In the genomic region with DNA sequence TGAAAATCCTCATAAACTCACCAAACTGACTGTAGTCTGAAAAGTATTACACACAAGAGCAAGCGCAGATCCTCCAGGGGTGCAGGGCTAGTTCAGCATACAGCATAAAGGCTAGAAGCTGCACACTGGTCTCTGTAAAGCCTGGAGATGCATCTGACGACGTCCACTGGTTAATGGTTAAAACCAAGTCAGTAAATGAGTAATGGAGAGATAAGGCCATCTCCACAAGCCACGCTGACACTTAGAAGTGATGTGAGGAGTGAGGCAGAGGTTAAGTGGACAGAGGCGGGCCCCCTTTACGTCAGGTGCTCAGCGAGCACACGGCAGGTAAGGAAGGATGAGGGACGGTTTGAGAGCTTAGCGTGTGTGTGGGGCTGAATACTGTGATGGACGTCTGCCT, we compare ENCODE assay signal across 23 mouse cellular contexts. TPM values are rescaled to one million over a fixed set of nuclear protein-coding genes. Genes with fewer than 3 reads are reported as not detected.
DNase-seq lines count a peak whose midpoint lies in the region; ATAC-seq and TF ChIP-seq lines count a peak whose summit lies in the region.
"Had no signal": no experiment of that assay in that cellular context is flagged by ENCODE, and none has a peak within 500 bp of the region (broad histone marks: within the 10 kb centered on the region; RNA-seq: fewer than 3 reads in every experiment).

No protein-coding gene starts in this region.

- H3K9me3 ChIP-seq in intestine, embryonic 14.5 days (ENCODE audit: control insufficient read depth, low read length): no peaks in the 10 kb centered on the region
- no peaks in the 10 kb centered on the region for H3K9me3 ChIP-seq in intestine, embryonic 16.5 days (ENCODE audit: control insufficient read depth, low read length)
- H3K9me3 ChIP-seq in liver, embryonic 14.5 days (ENCODE audit: control insufficient read depth, low read length): no peaks in the 10 kb centered on the region
- H3K9me3 ChIP-seq: embryonic facial prominence, embryonic 15.5 days; forebrain, embryonic 10.5 days; heart, embryonic 10.5 days; hindbrain, embryonic 12.5 days had no signal

- no peak overlapping the region for H3K9ac ChIP-seq in intestine, embryonic 14.5 days (ENCODE audit: low read length)
- no peak overlapping the region for H3K9ac ChIP-seq in intestine, embryonic 16.5 days (ENCODE audit: low read depth, low read length)
- H3K9ac ChIP-seq in liver, embryonic 14.5 days (replicated peaks): no peak overlapping the region
- H3K9ac ChIP-seq: embryonic facial prominence, embryonic 15.5 days; hindbrain, embryonic 12.5 days had no signal

- 0 out of 2 replicates have a peak, but pooled peaks have one; percentile 66 for ATAC-seq in intestine, embryonic 14.5 days (replicated peaks; ENCODE audit: low FRiP score, low TSS enrichment, low read depth)
- ATAC-seq in intestine, embryonic 16.5 days: peak; percentile 91
- peak; percentile 43 for ATAC-seq in liver, embryonic 14.5 days (ENCODE audit: insufficient read depth)
- ATAC-seq in monocyte, adult 5-6 weeks (replicated peaks; ENCODE audit: insufficient number of reproducible peaks, low FRiP score, low TSS enrichment, poor library complexity, severe bottlenecking): no peak
- ATAC-seq: activated CD4-positive, CD25-positive, alpha-beta regulatory T cell, adult 4 months; forebrain, embryonic 14.5 days; Patski had no signal

- TF ChIP-seq EP300 in liver, embryonic 14.5 days (IDR thresholded peaks at IDR 0.05; ENCODE audit: low read depth): no peak

- no peaks in the 10 kb centered on the region for H3K4me1 ChIP-seq in intestine, embryonic 14.5 days (replicated peaks; ENCODE audit: control insufficient read depth, insufficient read depth, low read length)
- H3K4me1 ChIP-seq in intestine, embryonic 16.5 days (ENCODE audit: control insufficient read depth, insufficient read depth, low read length): no peaks in the 10 kb centered on the region
- peaks cover 0 to 2% of the 10 kb centered on the region in 2 experiments; a peak in 1 of 4 replicates for H3K4me1 ChIP-seq in liver, embryonic 14.5 days (replicated peaks; ENCODE audit: control insufficient read depth in 2 of 2, insufficient read depth in 2 of 2, low read length in 1 of 2)
- H3K4me1 ChIP-seq: embryonic facial prominence, embryonic 15.5 days; forebrain, embryonic 10.5 days; heart, embryonic 10.5 days; hindbrain, embryonic 12.5 days had no signal

- no peak for TF ChIP-seq CTCF in liver, embryonic 14.5 days (IDR thresholded peaks at IDR 0.05; ENCODE audit: low read depth)

- H3K36me3 ChIP-seq in intestine, embryonic 14.5 days (ENCODE audit: control insufficient read depth, insufficient read depth, low read length): peaks cover 59% of the 10 kb centered on the region
- H3K36me3 ChIP-seq in intestine, embryonic 16.5 days (ENCODE audit: control insufficient read depth, insufficient read depth, low read length): peaks cover 10% of the 10 kb centered on the region; the same call in 1 of the 2 replicates
- no peaks in the 10 kb centered on the region; the same call in 1 of the 2 replicates for H3K36me3 ChIP-seq in liver, embryonic 14.5 days (replicated peaks; ENCODE audit: control insufficient read depth, insufficient read depth, low read depth)

- H3K4me3 ChIP-seq in intestine, embryonic 14.5 days (ENCODE audit: low read depth, low read length): no peak overlapping the region
- H3K4me3 ChIP-seq in intestine, embryonic 16.5 days (ENCODE audit: low read length): no peak overlapping the region
- no peak overlapping the region for H3K4me3 ChIP-seq in liver, embryonic 14.5 days (ENCODE audit: insufficient read depth in 1 of 2, low read depth in 2 of 2, low read length in 2 of 2)
- H3K4me3 ChIP-seq: embryonic facial prominence, embryonic 15.5 days; erythroblast, embryonic 14.5 days; forebrain, embryonic 10.5 days; heart, embryonic 10.5 days; hindbrain, embryonic 12.5 days had no signal

- no peak overlapping the region for H3K4me2 ChIP-seq in intestine, embryonic 14.5 days (ENCODE audit: low read length)
- H3K4me2 ChIP-seq in intestine, embryonic 16.5 days (ENCODE audit: low read depth, low read length): 0 out of 2 replicates have a peak overlapping the region, but pooled peaks have one; percentile 30
- H3K4me2 ChIP-seq in liver, embryonic 14.5 days (ENCODE audit: low read depth): no peak overlapping the region
- H3K4me2 ChIP-seq: embryonic facial prominence, embryonic 15.5 days; hindbrain, embryonic 12.5 days had no signal

- DNase-seq in intestine, embryonic 14.5 days (ENCODE audit: low spot score): no peak
- peak; percentile 9 to 12 (median 11) for DNase-seq in liver, embryonic 14.5 days (ENCODE audit: low read depth in 3 of 3, low spot score in 3 of 3)
- peak; percentile 73 for DNase-seq in yolk sac, embryonic 10.5 days (ENCODE audit: low spot score)
- no peak for DNase-seq in lung, adult 18-20 months
- DNase-seq: adrenal gland, postnatal 25 days; cerebellum, adult 8-10 months; cerebellum, postnatal 14 days; embryo, embryonic 11 days; gastrocnemius, postnatal 10 days; heart, adult 18-20 months; heart, postnatal 10 days; heart, postnatal 4 days had no signal

- H3K27me3 ChIP-seq in intestine, embryonic 14.5 days (replicated peaks; ENCODE audit: control insufficient read depth, insufficient read depth, low read length): no peaks in the 10 kb centered on the region
- H3K27me3 ChIP-seq in intestine, embryonic 16.5 days (replicated peaks; ENCODE audit: control insufficient read depth, insufficient read depth, low read length): no peaks in the 10 kb centered on the region
- no peaks in the 10 kb centered on the region for H3K27me3 ChIP-seq in liver, embryonic 14.5 days (ENCODE audit: control insufficient read depth, insufficient read depth, low read length)
- H3K27me3 ChIP-seq: CH12.LX; embryonic facial prominence, embryonic 15.5 days; hindbrain, embryonic 12.5 days; Patski had no signal

- 53% methylated on average over 11 of the region's 11 CpGs for WGBS in intestine, embryonic 14.5 days
- 59% methylated on average over 11 of the region's 11 CpGs for WGBS in intestine, embryonic 16.5 days
- WGBS in liver, embryonic 14.5 days (ENCODE audit: insufficient replicate concordance): 71% methylated on average over 11 of the region's 11 CpGs

- no peak overlapping the region for H3K27ac ChIP-seq in intestine, embryonic 14.5 days (ENCODE audit: low read depth)
- H3K27ac ChIP-seq in intestine, embryonic 16.5 days (ENCODE audit: low read length): 0 out of 2 replicates have a peak overlapping the region, but pooled peaks have one; percentile 28
- no peak overlapping the region for H3K27ac ChIP-seq in liver, embryonic 14.5 days
- H3K27ac ChIP-seq: embryonic facial prominence, embryonic 15.5 days; forebrain, embryonic 10.5 days; heart, embryonic 10.5 days; hindbrain, embryonic 12.5 days had no signal

RNA-seq across cellular contexts. Expression of gene Pik3r4, which starts 33.2 kb away (rescaled TPM):
- polyA plus RNA-seq in intestine, embryonic 14.5 days (2014; fragmentation: Nextera tagmentation; extraction: Ambion mirVana): 21.8 and 22.7 TPM in 2 replicates
- polyA plus RNA-seq in intestine, embryonic 16.5 days (2015; fragmentation: Nextera tagmentation; extraction: Ambion mirVana): 13.2 and 13.3 TPM in 2 replicates
- 3.9 and 4.7 TPM in 2 replicates for polyA plus RNA-seq in liver, embryonic 14.5 days (2012; rRNA removed)
- polyA plus RNA-seq in liver, embryonic 14.5 days (2014; fragmentation: Nextera tagmentation; extraction: Ambion mirVana): 5.9 and 6.9 TPM in 2 replicates
- 15.8 to 40.1 TPM (median 31.0 TPM) in 3 replicates for total RNA-seq in monocyte, adult 5-6 weeks (2017)

Comparison
In these comparisons a context has a peak if more than half of its experiments do, and no peak if none do; other contexts are left out.
1. DNase-seq: peak in liver, embryonic 14.5 days (3 of 3) and yolk sac, embryonic 10.5 days (single experiment); none in intestine, embryonic 14.5 days (single experiment) and lung, adult 18-20 months (0 of 2).